Mouse (Mus musculus) kidney, postnatal 36 days (tissue): Measurements from ENCODE around the gene Rfx6.

Experiments
- DNase-seq, 2 experiments: peaks; one replicate each; pipeline ENCODE4 v3.0.0; 2021 to 2022; ENCODE audit warnings: mixed read lengths in 2 of 2

The Rfx6 gene

GRCm38 (mm10) chr10:51677548-51678250, at the start of gene Rfx6:
Gene Rfx6 (plus strand): TSS chr10:51677756.
- DNase-seq, result peak in 1 of 2 experiments; percentile 26

DNA sequence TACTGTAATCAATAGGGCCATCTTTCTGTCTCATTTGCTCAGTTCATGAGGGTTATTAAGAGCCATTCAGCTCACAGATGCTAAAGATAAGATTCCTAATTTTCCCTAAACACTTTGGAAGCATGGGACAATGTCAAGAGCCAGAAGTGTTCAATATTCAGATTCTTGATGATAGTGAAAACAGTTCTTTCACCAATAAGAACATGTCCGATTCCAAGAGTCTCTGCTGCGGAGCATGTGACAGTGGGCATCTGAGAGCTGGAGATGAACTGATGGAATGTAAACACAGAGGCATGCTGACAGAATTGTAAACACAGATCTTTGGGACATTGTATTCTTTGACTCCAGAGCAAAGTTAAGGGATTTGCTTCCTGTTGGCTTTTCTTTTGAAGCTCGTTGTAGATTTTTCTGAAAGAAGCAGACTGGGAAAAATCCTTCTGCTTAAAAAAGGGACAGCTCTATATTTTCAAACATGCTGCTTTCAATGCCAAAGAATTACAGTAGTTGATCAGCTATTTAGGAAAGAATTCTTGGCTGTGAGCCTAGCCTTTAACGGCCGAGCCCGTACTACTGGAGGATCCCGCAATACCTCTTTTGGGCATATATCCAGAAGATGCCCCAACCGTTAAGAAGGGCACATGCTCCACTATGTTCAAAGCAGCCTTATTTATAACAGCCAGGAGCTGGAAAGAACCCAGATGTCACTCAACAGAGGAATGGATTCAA, 46.0 kb upstream of the Rfx6 start, which contains the start of gene Gprc6a:
Gene Gprc6a, minus strand, starts transcription at position 51 of the 726 bp plus-strand sequence.
- no peak for DNase-seq

- DNase-seq, result no peak
Observed at GRCm38 (mm10) chr10:51649506-51650221, 27.9 kb upstream of the Rfx6 start.

DNA sequence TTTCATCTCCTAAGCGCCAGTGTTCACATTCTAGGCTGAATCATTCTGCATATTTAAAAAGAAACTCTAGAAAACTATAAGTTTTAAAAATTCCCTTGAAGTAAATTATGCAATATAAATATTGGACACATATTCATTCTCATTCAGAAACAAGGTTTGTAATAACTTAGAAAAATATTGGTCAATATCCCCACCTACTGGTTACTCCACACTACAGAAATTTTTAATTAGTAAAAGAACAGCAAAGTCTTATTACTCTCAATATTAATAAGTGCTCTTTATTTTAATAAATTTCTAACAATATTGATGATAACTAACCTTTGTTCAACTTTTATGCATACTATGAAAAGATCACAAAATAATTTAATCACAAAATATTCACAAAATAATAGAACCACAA, 20.2 kb upstream of the Rfx6 start:
- no peak for DNase-seq

DNA sequence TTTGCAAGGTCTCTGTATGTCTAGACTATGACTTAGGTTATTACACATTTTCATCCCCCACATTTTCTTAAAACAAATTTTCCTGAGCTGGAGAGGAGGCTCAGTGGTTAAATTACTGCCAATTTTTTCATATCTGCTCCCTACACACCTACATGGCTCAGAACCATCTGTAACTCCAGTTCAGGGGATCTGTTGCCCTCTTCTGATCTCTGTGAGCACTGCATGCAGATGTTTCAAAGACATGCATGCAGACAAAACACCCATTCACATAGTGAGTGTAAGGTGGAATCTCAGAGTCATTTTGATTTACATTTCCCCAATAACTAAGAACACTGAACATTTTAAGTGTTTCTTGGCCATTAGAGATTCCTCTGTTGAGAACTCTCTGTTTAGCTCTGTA, 8.2 kb upstream of the Rfx6 start:
- DNase-seq, result peak in 1 of 2 experiments; percentile 24

DNA sequence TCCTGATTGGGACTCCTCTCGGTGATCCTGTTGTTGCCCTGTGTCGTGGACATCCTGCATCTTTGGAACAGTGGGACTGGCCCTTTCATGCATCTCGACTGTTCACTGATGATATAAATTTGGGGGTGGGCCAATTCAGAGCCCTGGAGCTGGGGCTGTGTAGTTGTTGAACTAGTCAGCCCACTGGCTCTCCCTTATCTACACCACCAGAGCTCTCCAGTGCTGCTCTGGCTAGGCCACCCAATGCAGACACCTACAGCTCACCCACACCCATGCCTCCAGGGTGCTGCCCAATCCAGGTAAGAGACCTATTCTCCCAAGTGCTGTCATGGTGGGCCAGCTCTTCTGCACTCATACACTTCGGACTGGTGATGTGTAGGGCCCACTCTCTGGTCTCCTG, 6.0 kb upstream of the Rfx6 start:
- no peak for DNase-seq

- DNase-seq, result no peak
Observed at GRCm38 (mm10) chr10:51672082-51672779, 5.3 kb upstream of the Rfx6 start.

- no peak for DNase-seq
Observed at GRCm38 (mm10) chr10:51678251-51678639, 689 bp downstream of the Rfx6 start.

GRCm38 (mm10) chr10:51720904-51721303, 43.3 kb downstream of the Rfx6 start:
- no peak for DNase-seq

- DNase-seq, result no peak
Observed at GRCm38 (mm10) chr10:51761436-51761835, 83.9 kb downstream of the Rfx6 start.

- peak; percentile 5 to 45 for DNase-seq
Observed at GRCm38 (mm10) chr10:51763241-51763640, 85.7 kb downstream of the Rfx6 start.

- DNase-seq, result peak; percentile 23 to 27
Observed at GRCm38 (mm10) chr10:51768445-51768844, 90.9 kb downstream of the Rfx6 start.

- no peak for DNase-seq
Observed at GRCm38 (mm10) chr10:51769252-51769651, 91.7 kb downstream of the Rfx6 start.

- peak in 1 of 2 experiments; percentile 13 for DNase-seq
Observed at GRCm38 (mm10) chr10:51779648-51780047, 102.1 kb downstream of the Rfx6 start.
